Mouse (Mus musculus): ENCODE measurements around the gene Zc3h13. TPM values are rescaled to one million over a fixed set of nuclear protein-coding genes. Genes with fewer than 3 reads are reported as not detected.

The Zc3h13 gene
- 36.9 and 38.3 TPM in 2 replicates for polyA plus RNA-seq (2016; fragmentation: Nextera tagmentation; extraction: Ambion mirVana)

- under 1% methylated on average over 61 of the region's 61 CpGs for WGBS
- H3K36me3 ChIP-seq (replicated peaks), result no peaks in the 10 kb centered on the region
- H3K27ac ChIP-seq, result peak within 1 kb of the TSS; percentile 92
- DNase-seq (ENCODE audit: extremely low spot score, low spot score), result peak; percentile 95
- H3K27me3 ChIP-seq (ENCODE audit: poor library complexity, severe bottlenecking), result no peaks in the 10 kb centered on the region
- H3K4me1 ChIP-seq, result peaks cover 20% of the 10 kb centered on the region
- H3K4me3 ChIP-seq, result peak within 1 kb of the TSS; percentile 99
- no peaks in the 10 kb centered on the region for H3K9me3 ChIP-seq
Observed at GRCm38 (mm10) chr14:75284193-75284915, at the start of gene Zc3h13. Zc3h13 (plus strand) TSS chr14:75284373.

GRCm38 (mm10) chr14:75235552-75235951 is 48.6 kb upstream of the Zc3h13 start:
- Histone ChIP-seq H3K36me3 (replicated peaks) (no peaks in the 10 kb centered on the region), H3K9me3 (no peaks in the 10 kb centered on the region), H3K27ac (peak overlapping the region; percentile 87), H3K4me3 (peak overlapping the region; percentile 24; the same call in 1 of the 2 replicates), H3K4me1 (peaks cover 51% of the 10 kb centered on the region), H3K27me3 (ENCODE audit: poor library complexity, severe bottlenecking) (no peaks in the 10 kb centered on the region; the same call in 1 of the 2 replicates)
- DNase-seq (ENCODE audit: extremely low spot score, low spot score), result no peak
- WGBS, result 73% methylated on average over 8 of the region's 8 CpGs

- peaks cover 51% of the 10 kb centered on the region for H3K4me1 ChIP-seq
- peak overlapping the region; percentile 87 for H3K27ac ChIP-seq
- H3K4me3 ChIP-seq, result peak overlapping the region; percentile 24; the same call in 1 of the 2 replicates
- H3K36me3 ChIP-seq (replicated peaks), result no peaks in the 10 kb centered on the region
- WGBS, result 29% methylated on average over 9 of the region's 9 CpGs
- peak; percentile 79 for DNase-seq (ENCODE audit: extremely low spot score, low spot score)
- H3K27me3 ChIP-seq (ENCODE audit: poor library complexity, severe bottlenecking), result no peaks in the 10 kb centered on the region; the same call in 1 of the 2 replicates
- H3K9me3 ChIP-seq, result no peaks in the 10 kb centered on the region
Observed at GRCm38 (mm10) chr14:75235955-75236635, 48.1 kb upstream of the Zc3h13 start.

GRCm38 (mm10) chr14:75236636-75237003 is 47.6 kb upstream of the Zc3h13 start:
- no peaks in the 10 kb centered on the region; the same call in 1 of the 2 replicates for H3K27me3 ChIP-seq (ENCODE audit: poor library complexity, severe bottlenecking)
- WGBS, result 49% methylated on average over 4 of the region's 4 CpGs
- peaks cover 51% of the 10 kb centered on the region for H3K4me1 ChIP-seq
- peak overlapping the region; percentile 87 for H3K27ac ChIP-seq
- no peaks in the 10 kb centered on the region for H3K36me3 ChIP-seq (replicated peaks)
- DNase-seq (ENCODE audit: extremely low spot score, low spot score), result peak; percentile 43
- no peak overlapping the region; the same call in 1 of the 2 replicates for H3K4me3 ChIP-seq
- H3K9me3 ChIP-seq, result no peaks in the 10 kb centered on the region

- Histone ChIP-seq H3K4me3 (no peak overlapping the region), H3K4me1 (peaks cover 51% of the 10 kb centered on the region), H3K36me3 (replicated peaks) (no peaks in the 10 kb centered on the region), H3K27me3 (ENCODE audit: poor library complexity, severe bottlenecking) (no peaks in the 10 kb centered on the region; the same call in 1 of the 2 replicates), H3K9me3 (no peaks in the 10 kb centered on the region), H3K27ac (peak overlapping the region; percentile 87)
- no peak for DNase-seq (ENCODE audit: extremely low spot score, low spot score)
- WGBS, result 78% methylated on average over 8 of the region's 8 CpGs
Observed at GRCm38 (mm10) chr14:75237096-75237495, 47.1 kb upstream of the Zc3h13 start.

GRCm38 (mm10) chr14:75238054-75238692 is 46.0 kb upstream of the Zc3h13 start:
- Histone ChIP-seq H3K4me3 (no peak overlapping the region), H3K36me3 (replicated peaks) (no peaks in the 10 kb centered on the region), H3K4me1 (peaks cover 51% of the 10 kb centered on the region), H3K27me3 (ENCODE audit: poor library complexity, severe bottlenecking) (no peaks in the 10 kb centered on the region; the same call in 1 of the 2 replicates), H3K9me3 (no peaks in the 10 kb centered on the region), H3K27ac (peak overlapping the region; percentile 87)
- DNase-seq (ENCODE audit: extremely low spot score, low spot score), result no peak
- WGBS, result 86% methylated on average over 6 of the region's 6 CpGs

- Histone ChIP-seq H3K27me3 (ENCODE audit: poor library complexity, severe bottlenecking) (no peaks in the 10 kb centered on the region; the same call in 1 of the 2 replicates), H3K4me3 (no peak within 1 kb of the TSS), H3K36me3 (replicated peaks) (no peaks in the 10 kb centered on the region), H3K4me1 (peaks cover 27% of the 10 kb centered on the region), H3K27ac (no peak within 1 kb of the TSS), H3K9me3 (no peaks in the 10 kb centered on the region)
- no peak for DNase-seq (ENCODE audit: extremely low spot score, low spot score)
- WGBS, result 93% methylated on average over 5 of the region's 5 CpGs
Observed at GRCm38 (mm10) chr14:75242087-75242486, 42.1 kb upstream of the Zc3h13 start, which contains the start of gene Cpb2. Cpb2 (plus strand) TSS chr14:75242287.

- Histone ChIP-seq H3K9me3 (no peaks in the 10 kb centered on the region), H3K27me3 (ENCODE audit: poor library complexity, severe bottlenecking) (no peaks in the 10 kb centered on the region), H3K27ac (peak overlapping the region; percentile 11; the same call in 1 of the 2 replicates), H3K4me3 (no peak overlapping the region), H3K4me1 (peaks cover 15% of the 10 kb centered on the region), H3K36me3 (replicated peaks) (no peaks in the 10 kb centered on the region)
- DNase-seq (ENCODE audit: extremely low spot score, low spot score), result no peak
- WGBS, result 82% methylated on average over 11 of the region's 11 CpGs
Observed at GRCm38 (mm10) chr14:75246024-75247000, 37.9 kb upstream of the Zc3h13 start.

GRCm38 (mm10) chr14:75250432-75250831 is 33.7 kb upstream of the Zc3h13 start:
- H3K9me3 ChIP-seq, result no peaks in the 10 kb centered on the region
- H3K4me1 ChIP-seq, result peaks cover 18% of the 10 kb centered on the region
- no peak overlapping the region for H3K4me3 ChIP-seq
- no peak overlapping the region for H3K27ac ChIP-seq
- H3K36me3 ChIP-seq (replicated peaks), result no peaks in the 10 kb centered on the region
- DNase-seq (ENCODE audit: extremely low spot score, low spot score), result no peak
- H3K27me3 ChIP-seq (ENCODE audit: poor library complexity, severe bottlenecking), result no peaks in the 10 kb centered on the region
- 91% methylated on average over 3 of the region's 3 CpGs for WGBS

GRCm38 (mm10) chr14:75256521-75256920 is 27.7 kb upstream of the Zc3h13 start:
- Histone ChIP-seq H3K9me3 (no peaks in the 10 kb centered on the region), H3K4me1 (peaks cover 4% of the 10 kb centered on the region; the same call in 1 of the 2 replicates), H3K4me3 (no peak overlapping the region), H3K27me3 (ENCODE audit: poor library complexity, severe bottlenecking) (no peaks in the 10 kb centered on the region), H3K36me3 (replicated peaks) (no peaks in the 10 kb centered on the region), H3K27ac (no peak overlapping the region)
- DNase-seq (ENCODE audit: extremely low spot score, low spot score), result no peak
- WGBS, result 55% methylated on average over 5 of the region's 5 CpGs

- Histone ChIP-seq H3K36me3 (replicated peaks) (no peaks in the 10 kb centered on the region), H3K9me3 (no peaks in the 10 kb centered on the region), H3K4me1 (no peaks in the 10 kb centered on the region), H3K27me3 (ENCODE audit: poor library complexity, severe bottlenecking) (no peaks in the 10 kb centered on the region), H3K27ac (no peak overlapping the region), H3K4me3 (no peak overlapping the region)
- WGBS, result 94% methylated on average over 5 of the region's 5 CpGs
- DNase-seq (ENCODE audit: extremely low spot score, low spot score), result no peak
Observed at GRCm38 (mm10) chr14:75269531-75269930, 14.6 kb upstream of the Zc3h13 start.

- H3K4me3 ChIP-seq, result no peak overlapping the region
- H3K9me3 ChIP-seq, result no peaks in the 10 kb centered on the region
- H3K27me3 ChIP-seq (ENCODE audit: poor library complexity, severe bottlenecking), result no peaks in the 10 kb centered on the region
- H3K36me3 ChIP-seq (replicated peaks), result no peaks in the 10 kb centered on the region
- H3K4me1 ChIP-seq, result peaks cover 8% of the 10 kb centered on the region
- H3K27ac ChIP-seq, result no peak overlapping the region
- WGBS, result 91% methylated on average over 6 of the region's 6 CpGs
- DNase-seq (ENCODE audit: extremely low spot score, low spot score), result no peak
Observed at GRCm38 (mm10) chr14:75279716-75280115, 4.5 kb upstream of the Zc3h13 start.

Data from forebrain, embryonic 10.5 days (tissue).